Mouse (Mus musculus) testis, adult 2 months (tissue): ENCODE measurements around the gene Usp48. TPM values are rescaled to one million over a fixed set of nuclear protein-coding genes. Genes with fewer than 3 reads are reported as not detected.

Experiments
- H3K27ac ChIP-seq: fragments of 200-500 bp; 2 replicates; pipeline ENCODE4 v1.5.1; 2012; ENCODE audit warnings: low read depth, low read length; ENCODE audit not compliant: control insufficient read depth, insufficient read depth
- H3K27me3 ChIP-seq: fragments of 200-500 bp; 2 replicates; pipeline ENCODE4 v1.6.1; 2012; ENCODE audit warnings: mild to moderate bottlenecking, low read length, moderate library complexity; ENCODE audit not compliant: control insufficient read depth, insufficient read depth
- H3K36me3 ChIP-seq: fragments of 200-500 bp; 2 replicates; pipeline ENCODE4 v1.6.1; 2012; ENCODE audit warnings: mild to moderate bottlenecking, low read length; ENCODE audit not compliant: control insufficient read depth, insufficient read depth
- H3K4me1 ChIP-seq: fragments of 200-500 bp; 2 replicates; pipeline ENCODE4 v1.6.1; 2012; ENCODE audit warnings: low read length; ENCODE audit not compliant: control insufficient read depth, insufficient read depth
- H3K4me3 ChIP-seq: fragments of 200-500 bp; 2 replicates; pipeline ENCODE4 v1.5.1; 2012; ENCODE audit warnings: low read depth, mild to moderate bottlenecking, low read length, moderate library complexity, mixed read lengths; ENCODE audit not compliant: control insufficient read depth
- CTCF ChIP-seq: fragments of 200-500 bp; IDR thresholded peaks from 2 replicates; pipeline ENCODE4 v1.5.1; 2012; ENCODE audit warnings: low read depth, mild to moderate bottlenecking, inconsistent platforms, low read length, moderate library complexity; ENCODE audit not compliant: control insufficient read depth, insufficient read depth, insufficient replicate concordance
- POLR2A ChIP-seq: fragments of 200-500 bp; IDR thresholded peaks from 2 replicates; pipeline ENCODE4 v1.6.1; 2012; ENCODE audit warnings: low read depth, mild to moderate bottlenecking, inconsistent platforms, low read length, moderate library complexity; ENCODE audit not compliant: control insufficient read depth
- polyA plus RNA-seq: library from polyadenylated mRNA; depleted of rRNA; stranded (reverse); fragments of >200 nt; gene quantifications from 2 replicates; pipeline ENCODE4 v1.2.3, GENCODE M21; 2012

The Usp48 gene
- polyA plus RNA-seq, 1 experiment = 39.6 TPM

DNA sequence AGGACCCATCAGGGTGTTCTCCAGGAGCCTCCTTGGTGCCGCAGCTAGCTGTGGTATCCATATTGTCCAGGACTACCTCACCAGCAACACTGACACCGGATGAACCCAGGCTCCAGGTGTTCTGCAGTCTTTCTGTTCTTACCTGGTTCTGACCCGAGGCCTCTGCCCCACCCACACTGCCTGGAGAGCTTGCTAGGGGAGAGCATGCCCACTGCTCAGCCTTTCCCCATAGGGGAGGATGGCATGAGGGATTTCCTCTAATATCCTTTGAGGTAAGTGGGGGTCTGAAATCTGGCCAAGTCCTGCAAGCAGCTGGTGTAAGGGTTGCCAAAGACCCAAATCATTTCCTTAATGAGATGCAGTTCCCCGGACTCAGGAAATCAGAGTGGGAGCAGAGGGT, 69.9 kb downstream of the Usp48 start:
- Histone ChIP-seq H3K4me3 (no peak overlapping the region), H3K36me3 (no peaks in the 10 kb centered on the region), H3K4me1 (peaks cover 11% of the 10 kb centered on the region), H3K27ac (no peak overlapping the region), H3K27me3 (no peaks in the 10 kb centered on the region)
- TF ChIP-seq POLR2A (no peak), CTCF (no peak)

GRCm38 (mm10) chr4:137664433-137664979, 71.0 kb downstream of the Usp48 start, which contains the start of gene Rap1gap:
Gene Rap1gap (plus strand): TSS chr4:137664726.
- TF ChIP-seq CTCF = no peak
- TF ChIP-seq POLR2A = no peak
- peak within 1 kb of the TSS; percentile 52 for H3K4me3 ChIP-seq
- no peak within 1 kb of the TSS for H3K27ac ChIP-seq
- peaks cover 11% of the 10 kb centered on the region for H3K4me1 ChIP-seq
- H3K27me3 ChIP-seq = no peaks in the 10 kb centered on the region
- H3K36me3 ChIP-seq = no peaks in the 10 kb centered on the region

- Histone ChIP-seq H3K4me3 (peak overlapping the region; percentile 52), H3K27ac (no peak overlapping the region), H3K27me3 (no peaks in the 10 kb centered on the region), H3K4me1 (peaks cover 11% of the 10 kb centered on the region), H3K36me3 (no peaks in the 10 kb centered on the region)
- TF ChIP-seq CTCF (no peak), POLR2A (no peak)
Observed at GRCm38 (mm10) chr4:137664980-137665675, 71.6 kb downstream of the Usp48 start.

- Histone ChIP-seq H3K27ac (no peak overlapping the region), H3K4me3 (no peak overlapping the region), H3K4me1 (peaks cover 11% of the 10 kb centered on the region), H3K36me3 (no peaks in the 10 kb centered on the region), H3K27me3 (no peaks in the 10 kb centered on the region)
- TF ChIP-seq CTCF (no peak), POLR2A (no peak)
Observed at GRCm38 (mm10) chr4:137665791-137666190, 72.2 kb downstream of the Usp48 start.

GRCm38 (mm10) chr4:137666283-137666957, 72.9 kb downstream of the Usp48 start:
- Histone ChIP-seq H3K4me1 (peaks cover 11% of the 10 kb centered on the region), H3K4me3 (no peak overlapping the region), H3K36me3 (no peaks in the 10 kb centered on the region), H3K27me3 (no peaks in the 10 kb centered on the region), H3K27ac (no peak overlapping the region)
- TF ChIP-seq POLR2A (no peak), CTCF (no peak)

- Histone ChIP-seq H3K36me3 (no peaks in the 10 kb centered on the region), H3K27me3 (no peaks in the 10 kb centered on the region), H3K4me3 (no peak overlapping the region), H3K27ac (no peak overlapping the region), H3K4me1 (peaks cover 11% of the 10 kb centered on the region)
- TF ChIP-seq CTCF (no peak), POLR2A (no peak)
Observed at GRCm38 (mm10) chr4:137666958-137667345, 73.4 kb downstream of the Usp48 start.

DNA sequence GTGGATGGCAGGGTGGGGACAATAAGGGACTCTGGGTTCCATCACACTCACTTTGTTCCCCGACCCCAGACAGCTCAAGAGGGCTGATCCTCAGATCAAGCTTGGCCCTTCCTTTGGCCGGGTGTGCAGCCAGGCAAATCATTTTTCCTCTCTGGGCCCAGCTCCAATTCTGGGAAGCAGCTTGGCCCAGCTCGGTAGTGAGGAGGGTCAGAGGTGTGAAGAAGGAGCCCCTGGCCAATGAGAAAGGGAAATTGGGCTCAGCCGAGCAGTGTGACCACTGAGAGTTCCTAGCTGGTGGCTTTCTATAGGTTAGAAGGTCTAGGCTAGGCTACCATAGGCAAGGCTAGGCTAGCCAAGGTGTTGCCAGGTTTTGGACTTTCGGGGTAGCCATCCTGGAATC, 74.2 kb downstream of the Usp48 start:
- H3K36me3 ChIP-seq = no peaks in the 10 kb centered on the region
- H3K4me3 ChIP-seq = no peak overlapping the region
- TF ChIP-seq CTCF (no peak), POLR2A (no peak)
- H3K27ac ChIP-seq = no peak overlapping the region
- peaks cover 11% of the 10 kb centered on the region for H3K4me1 ChIP-seq
- H3K27me3 ChIP-seq = no peaks in the 10 kb centered on the region
